Mouse (Mus musculus) frontal cortex, postnatal 25 days (tissue): ENCODE measurements around the gene Vwa3a.

ENCODE experiments used
- DNase-seq, 2 experiments: peaks; one replicate each; pipeline ENCODE4 v3.0.0; 2022; ENCODE audit warnings: low spot score in 2 of 2

The Vwa3a gene

GRCm38 (mm10) chr7:120746821-120747220 lies 7.7 kb downstream of the Vwa3a start:
- DNase-seq: no peak

- DNase-seq: no peak
Observed at GRCm38 (mm10) chr7:120748478-120748877, 9.4 kb downstream of the Vwa3a start.

GRCm38 (mm10) chr7:120751330-120751729 lies 12.2 kb downstream of the Vwa3a start:
- no peak for DNase-seq

- DNase-seq: peak in 1 of 2 experiments; percentile 12
Observed at GRCm38 (mm10) chr7:120751906-120752305, 12.8 kb downstream of the Vwa3a start.

- DNase-seq: peak; percentile 68 to 72
Observed at GRCm38 (mm10) chr7:120754671-120755070, 15.6 kb downstream of the Vwa3a start.

- no peak for DNase-seq
Observed at GRCm38 (mm10) chr7:120767369-120767768, 28.3 kb downstream of the Vwa3a start.

- DNase-seq: no peak
Observed at GRCm38 (mm10) chr7:120771389-120771788, 32.3 kb downstream of the Vwa3a start.

- no peak for DNase-seq
Observed at GRCm38 (mm10) chr7:120778012-120778411, 38.9 kb downstream of the Vwa3a start.

GRCm38 (mm10) chr7:120795544-120795943 lies 56.4 kb downstream of the Vwa3a start:
- DNase-seq: no peak

GRCm38 (mm10) chr7:120796369-120796768 lies 57.3 kb downstream of the Vwa3a start:
- DNase-seq: no peak

GRCm38 (mm10) chr7:120803268-120803667 lies 64.2 kb downstream of the Vwa3a start:
- no peak for DNase-seq

GRCm38 (mm10) chr7:120809705-120810104 lies 70.6 kb downstream of the Vwa3a start:
- no peak for DNase-seq

GRCm38 (mm10) chr7:120811834-120812415 lies 72.8 kb downstream of the Vwa3a start, which contains the start of gene Gm5737:
Gene Gm5737, plus strand, starts transcription at chr7:120812365.
- no peak for DNase-seq

GRCm38 (mm10) chr7:120817552-120817951 lies 78.4 kb downstream of the Vwa3a start:
- no peak for DNase-seq

GRCm38 (mm10) chr7:120819386-120819785 lies 80.3 kb downstream of the Vwa3a start:
- DNase-seq: no peak

- DNase-seq: peak; percentile 47 to 55
Observed at GRCm38 (mm10) chr7:120823248-120823647, 84.1 kb downstream of the Vwa3a start.

- no peak for DNase-seq
Observed at GRCm38 (mm10) chr7:120825097-120825496, 86.0 kb downstream of the Vwa3a start.

- no peak for DNase-seq
Observed at GRCm38 (mm10) chr7:120826408-120826807, 87.3 kb downstream of the Vwa3a start.

GRCm38 (mm10) chr7:120830431-120831381 lies 91.6 kb downstream of the Vwa3a start:
- DNase-seq: peak in 1 of 2 experiments; percentile 31

GRCm38 (mm10) chr7:120834426-120834825 lies 95.3 kb downstream of the Vwa3a start:
- DNase-seq: no peak

- DNase-seq: peak in 1 of 2 experiments; percentile 52
Observed at GRCm38 (mm10) chr7:120834863-120835372, 95.8 kb downstream of the Vwa3a start.
